Mouse (Mus musculus) ES-Bruce4 (cell line): ENCODE measurements around the gene Gfer. TPM values are rescaled to one million over a fixed set of nuclear protein-coding genes. Genes with fewer than 3 reads are reported as not detected.

Experiments
- H3K27ac ChIP-seq: 2 replicates; pipeline ENCODE4 v1.5.1; 2012; ENCODE audit warnings: low read length, inconsistent platforms; ENCODE audit not compliant: insufficient read depth
- H3K27me3 ChIP-seq: 2 replicates; pipeline ENCODE4 v1.6.1; 2012; ENCODE audit warnings: mild to moderate bottlenecking, low read length, inconsistent platforms; ENCODE audit not compliant: control insufficient read depth, poor library complexity, insufficient read depth, severe bottlenecking
- H3K36me3 ChIP-seq: 2 replicates; pipeline ENCODE4 v1.6.1; 2012; ENCODE audit warnings: inconsistent platforms, mild to moderate bottlenecking, low read length, moderate library complexity; ENCODE audit not compliant: control insufficient read depth, poor library complexity, insufficient read depth, severe bottlenecking
- H3K4me1 ChIP-seq: one replicate; pipeline ENCODE4 v1.8.1; 2011; ENCODE audit warnings: low read length; ENCODE audit not compliant: control insufficient read depth, insufficient read depth
- H3K4me3 ChIP-seq: 2 replicates; pipeline ENCODE4 v1.5.1; 2011; ENCODE audit warnings: low read depth, mild to moderate bottlenecking, low read length
- H3K9ac ChIP-seq: 2 replicates; pipeline ENCODE4 v1.6.1; 2012; ENCODE audit warnings: low read depth, mild to moderate bottlenecking, inconsistent platforms; ENCODE audit not compliant: poor library complexity, severe bottlenecking
- H3K9me3 ChIP-seq: replicated peaks from 2 replicates; pipeline ENCODE4 v1.6.1; 2012; ENCODE audit warnings: mild to moderate bottlenecking, low read length, inconsistent platforms; ENCODE audit not compliant: control insufficient read depth, poor library complexity, insufficient read depth, severe bottlenecking
- CTCF ChIP-seq: IDR thresholded peaks from one replicate; pipeline ENCODE4 v1.8.1; 2011; ENCODE audit warnings: low read depth, low read length
- EP300 ChIP-seq: IDR thresholded peaks from 2 replicates; pipeline ENCODE4 v1.6.1; 2011; ENCODE audit warnings: low read depth, low read length; ENCODE audit not compliant: insufficient read depth
- POLR2A ChIP-seq: IDR thresholded peaks from one replicate; pipeline ENCODE4 v1.8.1; 2011; ENCODE audit warnings: low read length; ENCODE audit not compliant: insufficient read depth
- polyA plus RNA-seq: library from polyadenylated mRNA; stranded (reverse); fragments of >200 nt; gene quantifications from 2 replicates; pipeline ENCODE4 v1.2.4, GENCODE M21; 2011; ENCODE audit warnings: low read depth; ENCODE audit not compliant: missing spikeins, insufficient read depth, insufficient read length

The Gfer gene
- polyA plus RNA-seq, 1 experiment = 79.6 TPM

- TF ChIP-seq POLR2A (no peak), EP300 (no peak), CTCF (no peak)
- no peak overlapping the region for H3K27ac ChIP-seq
- no peaks in the 10 kb centered on the region for H3K36me3 ChIP-seq
- no peaks in the 10 kb centered on the region for H3K9me3 ChIP-seq
- H3K4me3 ChIP-seq = peak overlapping the region; percentile 88
- H3K9ac ChIP-seq = peak overlapping the region; percentile 33
- H3K27me3 ChIP-seq = no peaks in the 10 kb centered on the region
- peaks cover 2% of the 10 kb centered on the region for H3K4me1 ChIP-seq
Observed at GRCm38 (mm10) chr17:24737135-24737810, 41.3 kb upstream of the Gfer start.

GRCm38 (mm10) chr17:24736330-24737051 lies 40.5 kb upstream of the Gfer start, which contains the start of gene Msrb1:
Gene Msrb1 (plus strand): TSS chr17:24736642.
- Histone ChIP-seq H3K9ac (peak within 1 kb of the TSS; percentile 33), H3K27ac (0 out of 2 replicates have a peak within 1 kb of the TSS, but pooled peaks have one; percentile 23), H3K9me3 (no peaks in the 10 kb centered on the region), H3K36me3 (no peaks in the 10 kb centered on the region), H3K4me1 (peaks cover 2% of the 10 kb centered on the region), H3K4me3 (peak within 1 kb of the TSS; percentile 88), H3K27me3 (no peaks in the 10 kb centered on the region)
- TF ChIP-seq CTCF = no peak
- peak; percentile 69 for TF ChIP-seq POLR2A
- no peak for TF ChIP-seq EP300

GRCm38 (mm10) chr17:24735446-24735845 lies 39.5 kb upstream of the Gfer start:
- H3K36me3 ChIP-seq = no peaks in the 10 kb centered on the region
- H3K9me3 ChIP-seq = no peaks in the 10 kb centered on the region
- H3K4me3 ChIP-seq = no peak overlapping the region
- H3K4me1 ChIP-seq = peaks cover 2% of the 10 kb centered on the region
- H3K9ac ChIP-seq = peak overlapping the region; percentile 33; the same call in 1 of the 2 replicates
- no peaks in the 10 kb centered on the region for H3K27me3 ChIP-seq
- 0 out of 2 replicates have a peak overlapping the region, but pooled peaks have one; percentile 23 for H3K27ac ChIP-seq
- TF ChIP-seq POLR2A (no peak), EP300 (no peak), CTCF (no peak)

- H3K36me3 ChIP-seq = no peaks in the 10 kb centered on the region
- no peak overlapping the region for H3K27ac ChIP-seq
- peaks cover 2% of the 10 kb centered on the region for H3K4me1 ChIP-seq
- H3K27me3 ChIP-seq = no peaks in the 10 kb centered on the region
- H3K9ac ChIP-seq = no peak overlapping the region
- no peak overlapping the region for H3K4me3 ChIP-seq
- TF ChIP-seq POLR2A (no peak), CTCF (no peak), EP300 (no peak)
- no peaks in the 10 kb centered on the region for H3K9me3 ChIP-seq
Observed at GRCm38 (mm10) chr17:24734513-24734912, 38.6 kb upstream of the Gfer start.

GRCm38 (mm10) chr17:24733434-24734050 lies 37.6 kb upstream of the Gfer start:
- no peak overlapping the region for H3K9ac ChIP-seq
- no peaks in the 10 kb centered on the region for H3K9me3 ChIP-seq
- peaks cover 2% of the 10 kb centered on the region for H3K4me1 ChIP-seq
- no peak for TF ChIP-seq POLR2A
- no peak for TF ChIP-seq EP300
- no peak for TF ChIP-seq CTCF
- no peak overlapping the region for H3K4me3 ChIP-seq
- no peak overlapping the region for H3K27ac ChIP-seq
- H3K27me3 ChIP-seq = no peaks in the 10 kb centered on the region
- no peaks in the 10 kb centered on the region for H3K36me3 ChIP-seq
